Mouse (Mus musculus) heart, adult 2 months (tissue): ENCODE measurements at regions not wholly inside any gene's neighbourhood (a gene's known extent, or its start where the extent isn't known, plus 50 kb on each side); places are given as distances from the start of the nearest gene placed in this dataset.
"Not testable (repeated sequence)": the region's sequence is repeated elsewhere in the genome, so short reads cannot be mapped to it uniquely, and the experiment has no call there.

Source experiments
- CTCF ChIP-seq: fragments of 200-600 bp; IDR thresholded peaks from 2 replicates; pipeline ENCODE4 v1.8.1; 2022; ENCODE audit warnings: antibody characterized with exemption, mild to moderate bottlenecking, moderate library complexity
- EP300 ChIP-seq: fragments of 200-500 bp; IDR thresholded peaks from 2 replicates; pipeline ENCODE4 v1.6.1; 2011; ENCODE audit warnings: low read depth, low read length, control low read depth; ENCODE audit not compliant: insufficient read depth
- POLR2A ChIP-seq: fragments of 200-500 bp; IDR thresholded peaks from 2 replicates; pipeline ENCODE4 v1.6.1; 2011; ENCODE audit warnings: mild to moderate bottlenecking, low read depth, low read length, control low read depth; ENCODE audit not compliant: insufficient read depth

- TF ChIP-seq CTCF, EP300, POLR2A: not testable (repeated sequence)
These were observed 577.6 kb upstream of the Olfr1507 start for GRCm38 (mm10) chr14:53073126-53073525.
